Mouse (Mus musculus) testis, adult 2 months (tissue): ENCODE results near the gene Onecut3. TPM values are rescaled to one million over a fixed set of nuclear protein-coding genes. Genes with fewer than 3 reads are reported as not detected.

Experiments
- H3K27ac ChIP-seq: fragments of 200-500 bp; 2 replicates; pipeline ENCODE4 v1.5.1; 2012; ENCODE audit warnings: low read depth, low read length; ENCODE audit not compliant: control insufficient read depth, insufficient read depth
- H3K27me3 ChIP-seq: fragments of 200-500 bp; 2 replicates; pipeline ENCODE4 v1.6.1; 2012; ENCODE audit warnings: mild to moderate bottlenecking, low read length, moderate library complexity; ENCODE audit not compliant: control insufficient read depth, insufficient read depth
- H3K36me3 ChIP-seq: fragments of 200-500 bp; 2 replicates; pipeline ENCODE4 v1.6.1; 2012; ENCODE audit warnings: mild to moderate bottlenecking, low read length; ENCODE audit not compliant: control insufficient read depth, insufficient read depth
- H3K4me1 ChIP-seq: fragments of 200-500 bp; 2 replicates; pipeline ENCODE4 v1.6.1; 2012; ENCODE audit warnings: low read length; ENCODE audit not compliant: control insufficient read depth, insufficient read depth
- H3K4me3 ChIP-seq: fragments of 200-500 bp; 2 replicates; pipeline ENCODE4 v1.5.1; 2012; ENCODE audit warnings: low read depth, mild to moderate bottlenecking, low read length, moderate library complexity, mixed read lengths; ENCODE audit not compliant: control insufficient read depth
- CTCF ChIP-seq: fragments of 200-500 bp; IDR thresholded peaks from 2 replicates; pipeline ENCODE4 v1.5.1; 2012; ENCODE audit warnings: low read depth, mild to moderate bottlenecking, inconsistent platforms, low read length, moderate library complexity; ENCODE audit not compliant: control insufficient read depth, insufficient read depth, insufficient replicate concordance
- POLR2A ChIP-seq: fragments of 200-500 bp; IDR thresholded peaks from 2 replicates; pipeline ENCODE4 v1.6.1; 2012; ENCODE audit warnings: low read depth, mild to moderate bottlenecking, inconsistent platforms, low read length, moderate library complexity; ENCODE audit not compliant: control insufficient read depth
- polyA plus RNA-seq: library from polyadenylated mRNA; depleted of rRNA; stranded (reverse); fragments of >200 nt; gene quantifications from 2 replicates; pipeline ENCODE4 v1.2.3, GENCODE M21; 2012

Onecut3 gene
- polyA plus RNA-seq, 1 experiment, result 0.52 TPM

DNA sequence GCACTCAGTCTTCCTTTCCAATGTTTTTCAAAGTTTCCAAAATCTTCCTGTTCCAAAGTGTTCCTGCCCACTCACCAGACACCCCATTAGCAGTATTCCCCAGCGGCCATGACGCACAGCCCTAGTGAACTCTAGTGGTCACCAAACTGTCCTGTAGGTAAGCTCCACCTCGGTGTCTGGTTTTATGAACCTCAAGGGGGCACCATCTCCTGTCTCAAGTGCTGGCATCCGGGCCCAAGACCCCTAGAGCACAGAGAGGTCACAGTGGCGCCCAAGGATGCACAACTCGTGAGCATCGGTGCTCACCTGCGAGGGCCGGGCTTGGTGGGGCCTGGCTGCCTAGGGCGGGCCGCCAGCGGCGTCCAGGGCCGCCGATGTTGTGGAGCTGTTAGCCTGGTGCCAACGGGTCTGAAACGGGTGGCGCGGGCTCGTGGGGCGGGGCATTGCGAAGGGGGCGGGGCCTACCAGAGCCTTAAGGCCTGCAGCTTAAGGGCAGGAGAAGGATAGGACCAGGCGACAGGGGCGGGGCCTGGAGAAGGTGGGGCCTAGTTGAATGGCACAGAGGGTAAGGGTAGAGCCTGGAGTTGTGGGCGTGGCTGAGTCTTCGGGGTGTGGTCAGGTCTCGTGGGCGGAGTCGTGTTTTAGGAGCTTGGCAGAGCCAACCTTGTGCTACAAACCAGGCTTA lies 44.2 kb downstream of the Onecut3 start, which contains the start of gene Atp8b3:
Gene Atp8b3, minus strand, starts transcription at position 415 of the 685 bp plus-strand sequence.
- peaks cover 36% of the 10 kb centered on the region for H3K4me1 ChIP-seq
- H3K36me3 ChIP-seq, result peaks cover 2% of the 10 kb centered on the region; the same call in 1 of the 2 replicates
- TF ChIP-seq CTCF (0 out of 2 replicates have a peak, but pooled peaks have one; percentile 22), POLR2A (peak; percentile 80)
- peak within 1 kb of the TSS; percentile 93 for H3K4me3 ChIP-seq
- H3K27me3 ChIP-seq, result no peaks in the 10 kb centered on the region
- peak within 1 kb of the TSS; percentile 98 for H3K27ac ChIP-seq

DNA sequence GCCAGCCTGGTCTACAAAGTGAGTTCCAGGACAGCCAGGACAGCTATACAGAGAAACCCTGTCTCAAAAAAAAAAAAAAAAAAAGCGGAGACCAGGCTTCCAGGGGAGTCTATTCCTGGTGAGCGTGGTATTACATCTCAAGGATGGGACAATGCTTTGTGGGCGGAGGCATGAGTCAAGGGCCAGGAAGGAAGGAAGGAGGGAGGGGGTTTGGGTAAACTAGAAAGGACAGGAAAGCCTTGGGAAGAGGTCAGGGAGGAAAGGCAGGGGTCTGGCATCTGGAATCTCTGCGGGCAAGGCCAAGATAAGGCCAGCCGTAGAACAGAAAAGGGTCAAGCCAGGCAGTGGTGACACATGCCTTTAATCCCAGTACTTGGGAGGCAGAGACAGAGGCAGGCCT lies 44.9 kb downstream of the Onecut3 start:
- H3K27me3 ChIP-seq, result no peaks in the 10 kb centered on the region
- peaks cover 2% of the 10 kb centered on the region for H3K36me3 ChIP-seq
- TF ChIP-seq POLR2A (no peak), CTCF (no peak)
- peak overlapping the region; percentile 93 for H3K4me3 ChIP-seq
- H3K4me1 ChIP-seq, result peaks cover 31% of the 10 kb centered on the region
- peak overlapping the region; percentile 7 for H3K27ac ChIP-seq

DNA sequence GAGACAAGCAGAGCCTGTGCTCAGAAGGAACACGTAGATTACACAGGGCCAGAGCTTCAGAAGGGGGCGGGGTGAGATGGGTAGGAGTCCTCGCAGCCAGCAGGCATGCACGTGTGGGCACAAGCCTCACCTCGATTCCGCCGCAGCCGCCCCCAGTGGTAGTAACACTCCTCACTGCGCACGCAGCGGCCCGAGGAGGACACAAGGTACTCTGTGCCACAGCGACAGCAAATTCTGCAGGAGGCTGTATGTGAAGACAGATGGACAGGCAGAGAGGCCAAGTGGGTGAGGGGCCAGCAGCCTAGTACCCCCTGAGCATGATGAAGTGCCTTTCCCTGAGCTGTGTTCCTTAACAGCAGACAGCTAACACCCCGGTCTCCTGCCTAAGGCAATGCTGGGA lies 49.2 kb downstream of the Onecut3 start:
- H3K4me1 ChIP-seq, result peaks cover 5% of the 10 kb centered on the region; the same call in 1 of the 2 replicates
- TF ChIP-seq POLR2A (no peak), CTCF (no peak)
- no peak overlapping the region; the same call in 1 of the 2 replicates for H3K4me3 ChIP-seq
- H3K36me3 ChIP-seq, result peaks cover 2% of the 10 kb centered on the region
- no peaks in the 10 kb centered on the region for H3K27me3 ChIP-seq
- H3K27ac ChIP-seq, result no peak overlapping the region

DNA sequence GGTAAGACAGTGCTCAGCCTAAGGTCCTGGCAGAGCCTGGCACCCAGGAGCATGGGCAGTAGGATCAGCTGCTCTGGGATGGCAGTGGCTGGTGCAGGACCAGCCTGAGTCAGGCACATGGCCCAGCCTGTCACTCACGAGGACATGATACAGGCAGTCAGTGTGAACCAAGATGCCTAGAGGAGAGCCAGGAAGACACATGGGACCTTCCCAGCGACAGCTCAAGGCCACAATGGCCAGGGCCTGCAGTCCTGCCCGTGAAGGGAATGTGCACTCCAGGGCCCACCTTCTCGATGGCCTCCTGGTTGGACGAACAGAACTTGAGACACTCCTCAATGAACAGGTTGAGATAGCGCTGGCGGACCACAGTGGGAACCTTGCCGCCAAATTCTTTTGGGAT lies 51.0 kb downstream of the Onecut3 start:
- TF ChIP-seq POLR2A (no peak), CTCF (0 out of 2 replicates have a peak, but pooled peaks have one; percentile 1)
- peaks cover 2% of the 10 kb centered on the region for H3K36me3 ChIP-seq
- peak overlapping the region; percentile 81 for H3K4me3 ChIP-seq
- H3K27ac ChIP-seq, result no peak overlapping the region
- H3K4me1 ChIP-seq, result peaks cover 2% of the 10 kb centered on the region; the same call in 1 of the 2 replicates
- H3K27me3 ChIP-seq, result no peaks in the 10 kb centered on the region

DNA sequence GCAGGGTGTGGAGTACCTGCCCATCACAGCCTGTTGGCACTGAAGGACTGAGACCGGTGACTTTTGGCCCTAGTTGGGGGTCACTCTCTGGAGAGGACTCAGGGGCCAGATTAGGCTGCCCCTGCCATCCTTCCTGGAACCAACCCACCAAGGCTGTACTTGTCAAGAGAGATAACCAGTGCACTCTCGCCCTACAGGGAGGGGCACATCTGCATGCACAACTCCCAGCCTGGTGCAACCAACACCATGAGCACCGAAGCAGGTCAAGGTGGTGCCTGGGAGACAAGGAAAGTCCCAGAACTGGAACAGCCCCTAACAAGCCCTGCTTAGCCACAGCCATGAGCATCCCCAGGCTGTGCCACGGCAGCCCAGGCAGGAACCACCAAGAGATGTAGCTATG lies 52.3 kb downstream of the Onecut3 start:
- Histone ChIP-seq H3K27ac (peak overlapping the region; percentile 65), H3K36me3 (peaks cover 2% of the 10 kb centered on the region), H3K4me1 (peaks cover 2% of the 10 kb centered on the region; the same call in 1 of the 2 replicates), H3K27me3 (no peaks in the 10 kb centered on the region), H3K4me3 (peak overlapping the region; percentile 81)
- TF ChIP-seq CTCF, result no peak
- no peak for TF ChIP-seq POLR2A

DNA sequence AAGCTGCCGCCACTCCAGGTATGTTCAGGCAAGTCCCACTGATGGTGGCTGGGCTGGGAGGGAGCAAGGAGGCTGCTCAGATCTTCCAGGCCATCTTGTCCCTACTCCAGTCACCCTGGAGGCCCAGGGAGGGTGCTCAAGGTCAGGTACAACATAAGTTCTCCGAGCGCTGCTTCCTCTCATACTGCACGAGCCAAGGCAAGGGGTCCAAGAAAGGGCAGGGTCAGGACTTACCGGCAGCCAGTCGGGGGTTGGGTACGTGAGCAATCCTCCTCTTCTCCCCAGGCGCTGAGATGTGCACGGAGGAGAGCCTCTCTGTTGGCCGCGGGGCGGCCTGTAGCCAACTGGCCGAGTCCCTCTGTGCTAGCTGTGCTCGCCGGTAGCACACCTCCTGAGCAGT lies 52.9 kb downstream of the Onecut3 start:
- TF ChIP-seq POLR2A, result 0 out of 2 replicates have a peak, but pooled peaks have one; percentile 0
- no peak for TF ChIP-seq CTCF
- H3K36me3 ChIP-seq, result peaks cover 2% of the 10 kb centered on the region
- peak overlapping the region; percentile 65 for H3K27ac ChIP-seq
- peak overlapping the region; percentile 81 for H3K4me3 ChIP-seq
- peaks cover 2% of the 10 kb centered on the region; the same call in 1 of the 2 replicates for H3K4me1 ChIP-seq
- no peaks in the 10 kb centered on the region for H3K27me3 ChIP-seq

DNA sequence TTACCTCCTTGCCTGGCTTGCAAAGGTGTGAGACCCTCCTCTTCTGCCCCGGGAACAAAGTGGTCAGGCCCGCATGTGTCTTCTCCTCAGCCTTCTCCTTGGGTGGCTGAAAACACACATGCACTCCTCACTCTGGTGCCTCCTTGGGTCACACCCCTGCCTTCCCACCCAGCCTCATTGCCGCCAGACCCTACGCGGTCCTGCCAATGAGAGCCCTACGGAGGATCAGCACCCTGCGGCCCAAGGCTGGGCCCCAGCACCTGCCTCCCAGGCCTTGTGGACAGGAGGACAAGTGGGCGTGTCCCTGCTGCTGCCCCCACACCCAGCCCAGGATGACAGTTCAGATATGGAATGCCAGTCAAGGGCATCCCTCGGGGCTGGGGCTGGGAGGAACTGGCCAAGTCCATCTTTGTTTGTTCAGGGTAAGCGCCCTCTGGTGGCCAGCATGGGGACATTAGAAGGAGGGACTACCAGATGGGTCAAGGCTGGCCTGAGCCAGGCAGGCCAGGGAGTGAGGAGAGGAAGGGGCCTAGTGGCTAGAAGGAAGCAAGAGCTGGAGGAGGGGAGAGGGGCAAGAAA lies 53.9 kb downstream of the Onecut3 start:
- no peaks in the 10 kb centered on the region for H3K27me3 ChIP-seq
- peaks cover 8% of the 10 kb centered on the region for H3K4me1 ChIP-seq
- H3K27ac ChIP-seq, result peak overlapping the region; percentile 65
- TF ChIP-seq CTCF (peak; percentile 66; the same call in 1 of the 2 replicates), POLR2A (no peak; the same call in 1 of the 2 replicates)
- no peaks in the 10 kb centered on the region; the same call in none of the 2 replicates for H3K36me3 ChIP-seq
- H3K4me3 ChIP-seq, result peak overlapping the region; percentile 81
